Mouse (Mus musculus) liver, postnatal 0 days (tissue): ENCODE measurements around the gene Rps6ka1. TPM values are rescaled to one million over a fixed set of nuclear protein-coding genes. Genes with fewer than 3 reads are reported as not detected.
"Not testable (repeated sequence)": the region's sequence is repeated elsewhere in the genome, so short reads cannot be mapped to it uniquely, and the experiment has no call there.

ENCODE experiments used
- ATAC-seq: fragments of 200-750 bp; cut with Nextera tagmentation; 2 replicates; pipeline ENCODE4 v1.8.0; 2017; ENCODE audit warnings: mild to moderate bottlenecking, moderate library complexity
- DNase-seq: peaks from one replicate; pipeline ENCODE4 v3.0.0-alpha.2; 2016
- H3K27ac ChIP-seq: fragments of 300-500 bp; sonication (generic); 2 replicates; pipeline ENCODE4 v1.5.1; 2014; ENCODE audit warnings: antibody characterized with exemption, moderate library complexity, mild to moderate bottlenecking, low read depth
- H3K27me3 ChIP-seq: fragments of 300-500 bp; sonication (generic); 2 replicates; pipeline ENCODE4 v1.6.1; 2014; ENCODE audit warnings: low read length, control low read depth, mixed read lengths; ENCODE audit not compliant: insufficient read depth
- H3K36me3 ChIP-seq: fragments of 300-500 bp; sonication (generic); replicated peaks from 2 replicates; pipeline ENCODE4 v1.6.1; 2014; ENCODE audit warnings: mild to moderate bottlenecking, control low read depth, low read length, moderate library complexity, mixed read lengths; ENCODE audit not compliant: insufficient read depth
- H3K4me1 ChIP-seq: fragments of 300-500 bp; sonication (generic); 2 replicates; pipeline ENCODE4 v1.6.1; 2014; ENCODE audit warnings: antibody characterized with exemption, mild to moderate bottlenecking, control low read depth; ENCODE audit not compliant: insufficient read depth
- H3K4me2 ChIP-seq: fragments of 300-500 bp; sonication (generic); 2 replicates; pipeline ENCODE4 v1.6.1; 2014; ENCODE audit warnings: low read depth, mild to moderate bottlenecking, low read length, moderate library complexity, mixed read lengths
- H3K4me3 ChIP-seq: fragments of 300-500 bp; sonication (generic); 2 replicates; pipeline ENCODE4 v1.5.1; 2014; ENCODE audit warnings: low read depth, low read length
- H3K9ac ChIP-seq: fragments of 300-500 bp; sonication (generic); replicated peaks from 2 replicates; pipeline ENCODE4 v1.6.1; 2014; ENCODE audit warnings: mild to moderate bottlenecking, moderate library complexity
- H3K9me3 ChIP-seq: fragments of 300-500 bp; sonication (generic); 2 replicates; pipeline ENCODE4 v1.6.1; 2016; ENCODE audit warnings: mild to moderate bottlenecking, control low read depth, low read length, mixed read lengths
- CTCF ChIP-seq: sonication (generic); IDR thresholded peaks from 2 replicates; pipeline ENCODE4 v1.5.1; 2016; ENCODE audit warnings: antibody characterized with exemption, low read depth
- EP300 ChIP-seq: IDR thresholded peaks from 2 replicates; pipeline ENCODE4 v1.6.1; 2016; ENCODE audit warnings: antibody characterized with exemption, low read depth, mild to moderate bottlenecking
- WGBS: fragments of 180-500 bp; shearing (Covaris S2); extraction: QIAGEN DNeasy Blood & Tissue Kit; methylation state at CpG from one replicate; pipeline ENCODE4 v1.1.7; 2014; ENCODE audit not compliant: insufficient replicate concordance; 5-methylcytosine and 5-hydroxymethylcytosine counted together
- polyA plus RNA-seq: library from polyadenylated mRNA; unstranded; fragments of >200 nt; fragmentation: Nextera tagmentation; extraction: Ambion mirVana; gene quantifications from 2 replicates; pipeline ENCODE4 v1.2.1, GENCODE M21; 2015

Gene Rps6ka1
- polyA plus RNA-seq, 1 experiment from 2014 or later = 36.9 TPM

DNA sequence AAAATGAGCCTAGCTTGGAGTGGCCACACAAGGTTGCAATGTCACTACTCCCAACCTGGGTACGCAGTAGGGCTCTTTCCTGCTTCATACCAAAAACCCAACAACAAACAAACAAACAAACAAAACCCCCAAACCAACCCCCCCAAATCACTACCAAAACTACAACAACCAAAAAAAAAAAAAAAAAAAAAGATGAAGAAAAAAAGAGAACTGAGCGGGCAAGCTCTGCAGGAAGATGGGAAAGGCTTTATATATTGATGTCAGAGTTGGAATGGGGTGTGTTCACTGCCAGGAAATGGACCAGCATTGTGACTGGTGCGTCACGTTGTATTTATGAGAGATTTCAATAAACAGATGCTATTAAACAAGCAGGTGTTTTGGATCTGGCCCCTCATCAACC is 33.0 kb downstream of the Rps6ka1 start:
- no peak for DNase-seq
- no peak overlapping the region for H3K4me3 ChIP-seq
- WGBS = 92% methylated on average over 4 of the region's 4 CpGs
- H3K9ac ChIP-seq = no peak overlapping the region
- H3K4me2 ChIP-seq = no peak overlapping the region
- no peaks in the 10 kb centered on the region for H3K9me3 ChIP-seq
- no peaks in the 10 kb centered on the region for H3K27me3 ChIP-seq
- no peak for ATAC-seq
- peaks cover 73% of the 10 kb centered on the region for H3K36me3 ChIP-seq
- TF ChIP-seq CTCF = no peak
- TF ChIP-seq EP300 = no peak
- H3K27ac ChIP-seq = no peak overlapping the region
- no peaks in the 10 kb centered on the region for H3K4me1 ChIP-seq

DNA sequence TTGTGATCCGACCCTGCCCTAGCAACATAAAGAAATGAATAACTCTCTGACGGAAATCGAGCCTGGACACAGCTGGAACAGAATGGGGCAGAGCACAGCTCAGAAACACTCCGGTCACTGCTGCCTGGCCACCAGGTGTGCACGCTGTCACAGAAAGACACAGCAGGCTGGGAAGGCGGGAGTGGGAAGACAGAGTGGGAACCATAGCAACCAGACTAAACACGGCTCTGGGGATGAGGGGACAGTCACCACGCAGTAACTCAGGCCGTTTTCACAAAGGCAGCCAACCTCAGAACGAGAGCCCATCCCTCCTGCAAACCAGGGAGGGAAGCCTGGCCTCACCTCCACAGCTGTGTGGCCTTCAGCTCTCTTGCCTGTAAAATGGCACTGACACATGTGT is 34.0 kb downstream of the Rps6ka1 start:
- H3K9me3 ChIP-seq = no peaks in the 10 kb centered on the region
- no peak overlapping the region for H3K4me2 ChIP-seq
- ATAC-seq (no peak), DNase-seq (no peak)
- no peak overlapping the region for H3K9ac ChIP-seq
- H3K27me3 ChIP-seq = no peaks in the 10 kb centered on the region
- H3K4me1 ChIP-seq = no peaks in the 10 kb centered on the region
- WGBS = 87% methylated on average over 10 of the region's 10 CpGs
- peaks cover 72% of the 10 kb centered on the region for H3K36me3 ChIP-seq
- TF ChIP-seq EP300 (no peak), CTCF (no peak)
- no peak overlapping the region for H3K27ac ChIP-seq
- no peak overlapping the region for H3K4me3 ChIP-seq

DNA sequence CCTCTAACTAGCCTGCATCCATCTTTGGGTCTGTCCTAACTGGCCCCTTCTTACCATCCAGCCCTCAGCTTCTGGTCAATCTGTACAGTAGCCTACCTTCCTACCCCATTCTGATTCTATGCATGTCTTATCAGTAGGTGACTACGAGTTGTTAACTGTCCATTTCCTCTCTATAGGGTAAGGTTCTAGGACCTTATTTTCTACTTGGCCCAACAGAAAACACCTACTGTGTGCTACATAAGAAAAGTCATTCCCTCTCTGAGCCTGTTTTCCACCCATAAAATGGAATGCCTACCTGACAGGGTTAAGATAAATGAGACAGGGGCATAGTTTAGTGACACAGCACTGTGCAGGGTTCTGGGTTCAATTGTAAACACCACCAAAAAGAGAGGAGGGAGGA is 41.0 kb downstream of the Rps6ka1 start:
- Histone ChIP-seq H3K9me3 (no peaks in the 10 kb centered on the region), H3K27ac (no peak overlapping the region), H3K4me2 (no peak overlapping the region), H3K27me3 (no peaks in the 10 kb centered on the region), H3K36me3 (peaks cover 46% of the 10 kb centered on the region), H3K9ac (no peak overlapping the region), H3K4me3 (no peak overlapping the region), H3K4me1 (no peaks in the 10 kb centered on the region; the same call in 1 of the 2 replicates)
- ATAC-seq = no peak
- no peak for DNase-seq
- TF ChIP-seq EP300 (no peak), CTCF (no peak)
- 48% methylated on average over 1 of the region's 1 CpGs for WGBS

DNA sequence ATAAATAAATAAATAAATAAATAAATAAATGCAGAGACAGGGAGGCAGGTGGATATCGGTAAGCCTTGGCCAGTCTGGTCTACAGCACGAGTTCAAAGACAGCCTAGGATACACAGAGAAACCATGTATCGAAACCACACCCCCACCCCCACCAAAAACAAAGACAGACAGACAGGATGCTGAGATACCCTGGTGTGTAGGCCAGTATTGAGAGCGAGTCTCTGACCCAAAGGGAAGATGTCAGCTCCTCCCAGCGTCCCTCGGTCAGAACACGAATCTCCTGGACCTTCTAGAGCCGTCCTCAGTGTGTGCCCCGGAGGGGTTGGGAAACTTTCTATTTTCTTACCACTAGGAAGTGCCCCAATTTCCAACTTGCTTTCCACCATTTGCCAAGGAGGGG is 42.5 kb downstream of the Rps6ka1 start:
- no peaks in the 10 kb centered on the region; the same call in 1 of the 2 replicates for H3K4me1 ChIP-seq
- TF ChIP-seq EP300 = no peak
- TF ChIP-seq CTCF = no peak
- ATAC-seq = no peak
- H3K27ac ChIP-seq = no peak overlapping the region
- peaks cover 31% of the 10 kb centered on the region for H3K36me3 ChIP-seq
- H3K9me3 ChIP-seq = no peaks in the 10 kb centered on the region
- H3K4me2 ChIP-seq = no peak overlapping the region
- no peak overlapping the region for H3K9ac ChIP-seq
- H3K4me3 ChIP-seq = no peak overlapping the region
- H3K27me3 ChIP-seq = no peaks in the 10 kb centered on the region
- WGBS = 76% methylated on average over 9 of the region's 9 CpGs
- DNase-seq = no peak

DNA sequence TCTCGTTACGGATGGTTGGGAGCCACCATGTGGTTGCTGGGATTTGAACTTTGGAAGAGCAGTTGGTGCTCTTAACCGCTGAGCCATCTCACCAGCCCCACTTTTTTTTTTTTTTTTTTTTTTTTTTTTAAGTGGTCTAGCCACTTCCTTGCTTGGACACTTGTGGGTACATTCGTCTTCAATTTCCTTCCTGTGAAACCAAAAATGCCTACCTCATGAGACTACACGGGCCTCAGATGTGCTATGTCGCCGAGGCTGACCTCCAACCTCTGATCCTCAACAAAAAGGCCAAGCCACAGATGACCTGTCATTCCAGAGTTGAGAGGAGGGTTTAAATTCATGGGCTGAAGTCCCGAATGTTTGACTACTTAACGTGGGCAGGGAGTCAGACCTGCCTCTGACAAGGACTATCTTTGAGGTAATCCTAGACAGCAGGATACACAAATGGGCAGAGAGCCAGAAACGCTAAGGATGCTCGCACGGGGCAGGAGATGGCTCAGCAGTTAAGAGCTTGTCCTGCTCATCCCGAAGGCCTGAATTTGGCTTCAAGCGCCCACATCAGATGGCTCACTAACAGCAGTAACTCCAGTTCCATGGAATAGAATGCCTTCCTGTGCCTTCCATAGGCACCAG is 43.3 kb downstream of the Rps6ka1 start:
- Histone ChIP-seq H3K4me3 (no peak overlapping the region), H3K36me3 (peaks cover 25% of the 10 kb centered on the region), H3K9me3 (no peaks in the 10 kb centered on the region), H3K4me1 (no peaks in the 10 kb centered on the region; the same call in 1 of the 2 replicates), H3K27ac (0 out of 2 replicates have a peak overlapping the region, but pooled peaks have one; percentile 29), H3K27me3 (no peaks in the 10 kb centered on the region), H3K4me2 (no peak overlapping the region), H3K9ac (no peak overlapping the region)
- DNase-seq (peak; percentile 19), ATAC-seq (no peak)
- TF ChIP-seq CTCF = no peak
- no peak for TF ChIP-seq EP300
- WGBS = 31% methylated on average over 14 of the region's 14 CpGs

DNA sequence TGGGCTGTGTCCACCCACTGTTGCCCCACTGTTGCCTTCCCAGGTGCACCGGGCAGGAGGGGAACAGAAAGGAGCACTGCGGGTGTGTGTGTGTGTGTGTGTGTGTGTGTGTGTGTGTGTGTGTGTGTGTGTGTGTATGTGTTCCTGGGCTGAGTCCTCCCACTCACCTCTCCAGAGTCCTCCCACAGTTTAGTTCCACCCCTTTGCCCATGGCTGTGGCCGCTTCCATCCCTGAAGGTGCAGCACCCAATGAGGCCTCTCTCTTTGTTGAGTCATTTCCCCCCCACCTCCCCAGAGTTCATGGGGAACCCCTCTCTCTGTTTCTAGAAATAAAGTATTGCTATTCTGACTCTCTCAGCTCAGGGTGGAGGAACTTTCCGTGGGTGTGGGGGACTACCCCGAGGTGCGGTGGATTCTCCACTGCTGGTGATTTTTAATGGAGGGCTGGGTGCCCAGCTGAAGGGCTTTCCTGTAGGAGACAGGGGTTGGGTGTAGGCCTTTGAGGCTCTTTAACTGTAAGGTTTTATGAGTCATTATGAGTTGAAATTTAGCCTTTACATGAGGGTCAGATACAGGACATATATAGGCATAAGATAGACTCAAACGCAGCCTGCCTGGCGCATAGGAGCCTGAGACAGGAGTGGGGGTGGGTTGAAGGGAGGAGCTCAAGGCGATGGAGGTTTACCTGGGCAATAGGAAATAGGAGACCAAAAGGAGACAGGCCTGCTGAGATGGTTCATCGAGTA is 44.4 kb downstream of the Rps6ka1 start:
- Histone ChIP-seq H3K36me3 (peaks cover 15% of the 10 kb centered on the region), H3K4me3 (no peak overlapping the region), H3K27ac (peak overlapping the region; percentile 50), H3K27me3 (no peaks in the 10 kb centered on the region), H3K4me2 (no peak overlapping the region), H3K9me3 (no peaks in the 10 kb centered on the region), H3K4me1 (no peaks in the 10 kb centered on the region; the same call in 1 of the 2 replicates), H3K9ac (no peak overlapping the region)
- ATAC-seq (no peak; the same call in 1 of the 2 replicates), DNase-seq (peak; percentile 43)
- TF ChIP-seq CTCF (no peak), EP300 (no peak)
- 56% methylated on average over 10 of the region's 10 CpGs for WGBS

DNA sequence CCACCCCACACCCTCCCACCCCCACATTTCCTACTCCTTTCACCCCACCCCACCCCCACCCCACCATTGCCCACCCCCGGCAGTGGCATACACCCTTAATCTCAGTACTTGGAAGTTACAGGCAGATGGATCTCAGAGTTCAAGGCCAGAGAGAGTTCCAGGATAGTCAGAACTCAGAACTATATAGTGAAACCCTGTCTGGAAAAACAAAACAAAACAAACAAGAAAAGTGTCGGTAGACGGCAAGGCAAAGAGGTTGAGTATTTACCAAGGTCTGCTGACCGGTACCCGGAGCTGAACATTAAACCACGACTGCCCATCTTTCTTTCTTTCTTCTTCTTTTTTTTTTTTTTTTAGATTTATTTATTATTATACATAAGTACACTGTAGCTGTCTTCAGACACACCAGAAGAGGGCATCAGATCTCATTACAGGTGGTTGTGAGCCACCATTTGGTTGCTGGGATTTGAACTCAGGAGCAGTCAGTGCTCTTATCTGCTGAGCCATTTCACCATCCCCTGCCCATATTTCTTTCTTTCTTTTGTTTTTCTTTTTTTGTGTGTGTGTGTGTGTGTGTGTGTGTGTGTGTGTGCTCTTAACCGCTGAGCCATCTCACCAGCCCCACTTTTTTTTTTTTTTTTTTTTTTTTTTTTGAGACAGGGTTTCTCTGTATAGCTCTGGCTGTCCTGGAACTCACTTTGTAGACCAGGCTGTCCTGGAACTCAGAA is 45.7 kb downstream of the Rps6ka1 start:
- not testable (repeated sequence) for H3K9me3 ChIP-seq, DNase-seq, H3K9ac ChIP-seq, H3K4me2 ChIP-seq, ATAC-seq, H3K27me3 ChIP-seq, H3K4me1 ChIP-seq, H3K4me3 ChIP-seq, H3K36me3 ChIP-seq
- WGBS = 48% methylated on average over 7 of the region's 7 CpGs
- peak overlapping the region; percentile 63 for H3K27ac ChIP-seq
